Mouse (Mus musculus) erythroblast, embryonic 14.5 days (primary cell): Measurements from ENCODE around the gene Ing4. TPM values are rescaled to one million over a fixed set of nuclear protein-coding genes. Genes with fewer than 3 reads are reported as not detected.
"Not testable (repeated sequence)": the region's sequence is repeated elsewhere in the genome, so short reads cannot be mapped to it uniquely, and the experiment has no call there.

Source experiments
- H3K27me3 ChIP-seq: 2 replicates; pipeline ENCODE4 v1.6.1; 2012; ENCODE audit warnings: inconsistent platforms; ENCODE audit not compliant: control insufficient read depth
- H3K36me3 ChIP-seq: 2 replicates; pipeline ENCODE4 v1.6.1; 2012; ENCODE audit warnings: mild to moderate bottlenecking, inconsistent platforms; ENCODE audit not compliant: control insufficient read depth
- H3K4me1 ChIP-seq: 2 replicates; pipeline ENCODE4 v1.6.1; 2012; ENCODE audit warnings: inconsistent platforms; ENCODE audit not compliant: control insufficient read depth
- H3K4me3 ChIP-seq: replicated peaks from 2 replicates; pipeline ENCODE3; 2012; ENCODE audit warnings: moderate library complexity, mild to moderate bottlenecking, inconsistent platforms
- H3K9me3 ChIP-seq: 2 replicates; pipeline ENCODE4 v1.6.1; 2012; ENCODE audit warnings: low read length, inconsistent platforms, mixed read lengths; ENCODE audit not compliant: control insufficient read depth
- GATA1 ChIP-seq: IDR thresholded peaks from 2 replicates; pipeline ENCODE4 v1.6.1; 2012; ENCODE audit warnings: low read length, inconsistent platforms, mixed read lengths
- TAL1 ChIP-seq: IDR thresholded peaks from 3 replicates; pipeline ENCODE4 v1.6.1; 2012; ENCODE audit warnings: low read length, inconsistent platforms, mixed read lengths
- polyA plus RNA-seq: library from polyadenylated mRNA; stranded (reverse); fragments of >175 nt; gene quantifications from 2 replicates; pipeline ENCODE4 v1.2.3, GENCODE M21; 2012

Gene Ing4
- polyA plus RNA-seq, 1 experiment = 1.1 TPM

GRCm38 (mm10) chr6:125062511-125062910 lies 23.0 kb downstream of the Ing4 start:
- peaks cover 62% of the 10 kb centered on the region for H3K4me1 ChIP-seq
- H3K36me3 ChIP-seq = no peaks in the 10 kb centered on the region
- H3K4me3 ChIP-seq = no peak overlapping the region
- TF ChIP-seq GATA1 (no peak), TAL1 (no peak)
- no peaks in the 10 kb centered on the region for H3K9me3 ChIP-seq
- no peaks in the 10 kb centered on the region for H3K27me3 ChIP-seq

GRCm38 (mm10) chr6:125063906-125064305 lies 24.3 kb downstream of the Ing4 start:
- TF ChIP-seq GATA1 (no peak), TAL1 (no peak)
- peaks cover 62% of the 10 kb centered on the region for H3K4me1 ChIP-seq
- H3K27me3 ChIP-seq = no peaks in the 10 kb centered on the region
- H3K36me3 ChIP-seq = no peaks in the 10 kb centered on the region
- no peaks in the 10 kb centered on the region for H3K9me3 ChIP-seq
- H3K4me3 ChIP-seq = no peak overlapping the region

- not testable (repeated sequence) for H3K9me3 ChIP-seq, H3K27me3 ChIP-seq, H3K36me3 ChIP-seq, H3K4me3 ChIP-seq
- H3K4me1 ChIP-seq = peaks cover 69% of the 10 kb centered on the region
Observed at GRCm38 (mm10) chr6:125065223-125065622, 25.7 kb downstream of the Ing4 start.

- Histone ChIP-seq H3K4me3 (peak within 1 kb of the TSS; percentile 51), H3K36me3 (no peaks in the 10 kb centered on the region), H3K27me3 (no peaks in the 10 kb centered on the region), H3K4me1 (peaks cover 74% of the 10 kb centered on the region), H3K9me3 (no peaks in the 10 kb centered on the region)
- TF ChIP-seq GATA1 = no peak
- no peak for TF ChIP-seq TAL1
Observed at GRCm38 (mm10) chr6:125067571-125067995, 28.0 kb downstream of the Ing4 start, which contains the start of gene Lpar5. Lpar5 (plus strand) TSS chr6:125067920.

GRCm38 (mm10) chr6:125071170-125071895 lies 31.8 kb downstream of the Ing4 start:
- TF ChIP-seq GATA1 (peak; percentile 43), TAL1 (peak; percentile 47; the same call in 2 of the 3 replicates)
- Histone ChIP-seq H3K36me3 (no peaks in the 10 kb centered on the region), H3K9me3 (no peaks in the 10 kb centered on the region), H3K4me1 (peaks cover 67% of the 10 kb centered on the region), H3K27me3 (no peaks in the 10 kb centered on the region), H3K4me3 (peak overlapping the region; percentile 56)

- peaks cover 66% of the 10 kb centered on the region for H3K4me1 ChIP-seq
- no peaks in the 10 kb centered on the region for H3K36me3 ChIP-seq
- no peaks in the 10 kb centered on the region for H3K9me3 ChIP-seq
- H3K4me3 ChIP-seq = peak overlapping the region; percentile 56
- no peak for TF ChIP-seq GATA1
- TF ChIP-seq TAL1 = no peak
- no peaks in the 10 kb centered on the region for H3K27me3 ChIP-seq
Observed at GRCm38 (mm10) chr6:125071896-125072279, 32.3 kb downstream of the Ing4 start.

GRCm38 (mm10) chr6:125073825-125074224 lies 34.3 kb downstream of the Ing4 start:
- Histone ChIP-seq H3K4me3 (no peak overlapping the region), H3K36me3 (no peaks in the 10 kb centered on the region), H3K27me3 (no peaks in the 10 kb centered on the region), H3K4me1 (peaks cover 47% of the 10 kb centered on the region), H3K9me3 (no peaks in the 10 kb centered on the region)
- TF ChIP-seq TAL1 (no peak), GATA1 (no peak)

GRCm38 (mm10) chr6:125081394-125081793 lies 41.8 kb downstream of the Ing4 start:
- Histone ChIP-seq H3K4me1 (peaks cover 18% of the 10 kb centered on the region), H3K9me3 (no peaks in the 10 kb centered on the region), H3K36me3 (0 out of 2 replicates have a peak, but pooled peaks cover 3% of the 10 kb centered on the region), H3K27me3 (peaks cover 4% of the 10 kb centered on the region; the same call in 1 of the 2 replicates), H3K4me3 (peak overlapping the region; percentile 60)
- TF ChIP-seq TAL1 (no peak), GATA1 (no peak)

- H3K27me3 ChIP-seq = peaks cover 4% of the 10 kb centered on the region; the same call in 1 of the 2 replicates
- H3K9me3 ChIP-seq = no peaks in the 10 kb centered on the region
- H3K4me3 ChIP-seq = peak overlapping the region; percentile 60
- H3K4me1 ChIP-seq = peaks cover 18% of the 10 kb centered on the region
- H3K36me3 ChIP-seq = 0 out of 2 replicates have a peak, but pooled peaks cover 3% of the 10 kb centered on the region
- TF ChIP-seq TAL1 (no peak), GATA1 (no peak)
Observed at GRCm38 (mm10) chr6:125081797-125082560, 42.4 kb downstream of the Ing4 start.
